Mouse (Mus musculus) CH12.LX (cell line): ENCODE data around the gene Dusp22. TPM values are rescaled to one million over a fixed set of nuclear protein-coding genes. Genes with fewer than 3 reads are reported as not detected.
A peak's percentile ranks its signal among the peaks of the same experiment; 100 is the strongest.

ENCODE experiments used
- DNase-seq: peaks from one replicate; pipeline ENCODE4 v3.0.0-alpha.2; 2013; ENCODE audit errors: extremely low read depth
- H3K27ac ChIP-seq: 2 replicates; pipeline ENCODE4 v1.5.1; 2012; ENCODE audit warnings: low read depth, mild to moderate bottlenecking, control low read depth, moderate library complexity; ENCODE audit not compliant: insufficient read depth
- H3K27me3 ChIP-seq: replicated peaks from 2 replicates; pipeline ENCODE3; 2012; ENCODE audit warnings: inconsistent platforms
- H3K36me3 ChIP-seq, 2 experiments: replicated peaks in 1 of 2; 2 replicates each; pipeline versions ENCODE3 to v1.6.1; 2012; ENCODE audit warnings: inconsistent platforms in 1 of 2, low read length in 1 of 2, mild to moderate bottlenecking in 1 of 2, mixed read lengths in 1 of 2, moderate library complexity in 1 of 2; ENCODE audit not compliant: control insufficient read depth in 1 of 2, insufficient read depth in 1 of 2
- H3K4me1 ChIP-seq, 2 experiments: 2 replicates each; pipeline ENCODE4 v1.6.1; 2012; ENCODE audit warnings: inconsistent platforms in 1 of 2, moderate library complexity in 1 of 2; ENCODE audit not compliant: insufficient read depth in 2 of 2, control insufficient read depth in 1 of 2
- H3K4me2 ChIP-seq: 2 replicates; pipeline ENCODE4 v1.6.1; 2012; ENCODE audit warnings: low read depth, mild to moderate bottlenecking, control low read depth; ENCODE audit not compliant: poor library complexity, insufficient read depth, severe bottlenecking
- H3K4me3 ChIP-seq, 3 experiments: fragments of 150-350 bp in 1 of 3; sonication (generic) in 1 of 3; replicated peaks in 1 of 3; 2 replicates each; pipeline versions ENCODE3 to v1.5.1; 2011 to 2012; ENCODE audit warnings: low read depth in 2 of 3, low read length in 2 of 3, mild to moderate bottlenecking in 2 of 3, moderate library complexity in 2 of 3, control low read depth in 1 of 3, improper control_type of control experiment in 1 of 3, inconsistent platforms in 1 of 3, mixed read lengths in 1 of 3; ENCODE audit not compliant: poor library complexity in 1 of 3
- H3K79me2 ChIP-seq: replicated peaks from 2 replicates; pipeline ENCODE4 v1.6.1; 2012; ENCODE audit warnings: mild to moderate bottlenecking, moderate library complexity; ENCODE audit not compliant: control insufficient read depth, poor library complexity, insufficient read depth, severe bottlenecking; ENCODE audit errors: extremely low read depth
- H3K9ac ChIP-seq: 2 replicates; pipeline ENCODE4 v1.6.1; 2012; ENCODE audit warnings: low read depth, mild to moderate bottlenecking, control low read depth, moderate library complexity; ENCODE audit not compliant: insufficient read depth
- H3K9me3 ChIP-seq: replicated peaks from 2 replicates; pipeline ENCODE3; 2012; ENCODE audit warnings: low read length, inconsistent platforms, mixed read lengths
- CHD1 ChIP-seq: IDR thresholded peaks from 2 replicates; pipeline ENCODE4 v1.6.1; 2012; ENCODE audit warnings: low read depth, low read length, improper control_type of control experiment, inconsistent platforms
- CHD2 ChIP-seq: IDR thresholded peaks from 2 replicates; pipeline ENCODE4 v1.6.1; 2011; ENCODE audit warnings: low read length, improper control_type of control experiment
- CTCF ChIP-seq, 2 experiments: IDR thresholded peaks in 1 of 2; conservative IDR thresholded peaks in 1 of 2; 2 replicates each; pipeline ENCODE4 v1.5.1; 2011 to 2012; ENCODE audit warnings: low read depth in 2 of 2, low read length in 2 of 2, improper control_type of control experiment in 1 of 2, inconsistent platforms in 1 of 2, mild to moderate bottlenecking in 1 of 2, moderate library complexity in 1 of 2
- E2F4 ChIP-seq: IDR thresholded peaks from 2 replicates; pipeline ENCODE4 v1.6.1; 2011; ENCODE audit warnings: low read depth, low read length, improper control_type of control experiment; ENCODE audit not compliant: insufficient replicate concordance
- ELF1 ChIP-seq: IDR thresholded peaks from 2 replicates; pipeline ENCODE4 v1.6.1; 2014; ENCODE audit warnings: low read depth, mild to moderate bottlenecking, inconsistent platforms, low read length, improper control_type of control experiment
- EP300 ChIP-seq: IDR thresholded peaks from 2 replicates; pipeline ENCODE4 v1.6.1; 2011; ENCODE audit warnings: low read length, improper control_type of control experiment
- ETS1 ChIP-seq: conservative IDR thresholded peaks from 2 replicates; pipeline ENCODE4 v1.6.1; 2012; ENCODE audit warnings: low read depth, mild to moderate bottlenecking, inconsistent platforms, low read length, improper control_type of control experiment, moderate library complexity
- GABPA ChIP-seq: IDR thresholded peaks from 2 replicates; pipeline ENCODE4 v1.6.1; 2012; ENCODE audit warnings: low read depth, low read length, improper control_type of control experiment, inconsistent platforms; ENCODE audit not compliant: insufficient replicate concordance
- HCFC1 ChIP-seq: IDR thresholded peaks from 2 replicates; pipeline ENCODE4 v1.6.1; 2012; ENCODE audit warnings: low read depth, mild to moderate bottlenecking, inconsistent platforms, low read length, improper control_type of control experiment
- IRF4 ChIP-seq: IDR thresholded peaks from 2 replicates; pipeline ENCODE4 v1.6.1; 2014; ENCODE audit warnings: low read depth, mild to moderate bottlenecking, inconsistent platforms, low read length, improper control_type of control experiment
- JUN ChIP-seq: IDR thresholded peaks from 2 replicates; pipeline ENCODE4 v1.6.1; 2011; ENCODE audit warnings: low read depth, mild to moderate bottlenecking, low read length, improper control_type of control experiment, moderate library complexity; ENCODE audit not compliant: insufficient read depth
- JUND ChIP-seq: conservative IDR thresholded peaks from 2 replicates; pipeline ENCODE4 v1.6.1; 2011; ENCODE audit warnings: low read depth, low read length, improper control_type of control experiment
- KAT2A ChIP-seq: IDR thresholded peaks from 2 replicates; pipeline ENCODE4 v1.6.1; 2012; ENCODE audit warnings: low read length, improper control_type of control experiment, inconsistent platforms; ENCODE audit not compliant: insufficient replicate concordance
- MAFK ChIP-seq: IDR thresholded peaks from 2 replicates; pipeline ENCODE4 v1.6.1; 2011; ENCODE audit warnings: low read length, improper control_type of control experiment; ENCODE audit not compliant: insufficient replicate concordance
- MEF2A ChIP-seq: IDR thresholded peaks from 2 replicates; pipeline ENCODE4 v1.6.1; 2014; ENCODE audit warnings: low read depth, mild to moderate bottlenecking, inconsistent platforms, low read length, improper control_type of control experiment, borderline replicate concordance
- MYC ChIP-seq: IDR thresholded peaks from 2 replicates; pipeline ENCODE4 v1.6.1; 2011; ENCODE audit warnings: low read depth, mild to moderate bottlenecking, improper control_type of control experiment, low read length
- NRF1 ChIP-seq: IDR thresholded peaks from 2 replicates; pipeline ENCODE4 v1.6.1; 2014; ENCODE audit warnings: low read depth, mild to moderate bottlenecking, inconsistent platforms, low read length, improper control_type of control experiment, moderate library complexity
- PAX5 ChIP-seq: IDR thresholded peaks from 2 replicates; pipeline ENCODE4 v1.6.1; 2012; ENCODE audit warnings: low read length, inconsistent platforms, mixed read lengths
- POLR2A ChIP-seq: IDR thresholded peaks from 2 replicates; pipeline ENCODE4 v1.6.1; 2011; ENCODE audit warnings: low read depth, mild to moderate bottlenecking, improper control_type of control experiment, low read length
- POLR2AphosphoS2 ChIP-seq: IDR thresholded peaks from 2 replicates; pipeline ENCODE4 v1.6.1; 2011; ENCODE audit warnings: low read depth, low read length, improper control_type of control experiment
- RCOR1 ChIP-seq: conservative IDR thresholded peaks from 2 replicates; pipeline ENCODE4 v1.6.1; 2012; ENCODE audit warnings: low read depth, mild to moderate bottlenecking, inconsistent platforms, low read length, improper control_type of control experiment
- SMC3 ChIP-seq: IDR thresholded peaks from 2 replicates; pipeline ENCODE4 v1.6.1; 2011; ENCODE audit warnings: low read depth, low read length, improper control_type of control experiment
- TBP ChIP-seq: conservative IDR thresholded peaks from 2 replicates; pipeline ENCODE4 v1.6.1; 2011; ENCODE audit warnings: low read depth, low read length, improper control_type of control experiment
- TCF12 ChIP-seq: IDR thresholded peaks from 2 replicates; pipeline ENCODE4 v1.6.1; 2014; ENCODE audit warnings: low read depth, mild to moderate bottlenecking, inconsistent platforms, low read length, improper control_type of control experiment
- USF1 ChIP-seq: IDR thresholded peaks from 2 replicates; pipeline ENCODE4 v1.6.1; 2014; ENCODE audit warnings: low read depth, mild to moderate bottlenecking, inconsistent platforms, low read length, improper control_type of control experiment
- USF2 ChIP-seq: conservative IDR thresholded peaks from 2 replicates; pipeline ENCODE4 v1.6.1; 2011; ENCODE audit warnings: low read depth, low read length, improper control_type of control experiment
- ZC3H11A ChIP-seq: IDR thresholded peaks from 2 replicates; pipeline ENCODE4 v1.6.1; 2012; ENCODE audit warnings: low read depth, mild to moderate bottlenecking, inconsistent platforms, low read length, improper control_type of control experiment
- ZMIZ1 ChIP-seq: IDR thresholded peaks from 2 replicates; pipeline ENCODE4 v1.6.1; 2012; ENCODE audit warnings: low read depth, mild to moderate bottlenecking, inconsistent platforms, low read length, improper control_type of control experiment
- ZNF384 ChIP-seq: IDR thresholded peaks from 2 replicates; pipeline ENCODE4 v1.6.1; 2012; ENCODE audit warnings: low read depth, low read length, improper control_type of control experiment, inconsistent platforms
- dilution Hi-C: fragments of 300-500 bp; cut with MboI; formaldehyde crosslinking; loops from 2 replicates; pipeline ENCODE4 v1.14.3; 2020; ENCODE audit warnings: low sequenced_read_pairs; ENCODE audit not compliant: extremely low pct_unique_long_range_greater_than_20kb, extremely low pct_ligation_motif_present
- in situ Hi-C: fragments of 300-500 bp; cut with MboI; formaldehyde crosslinking; loops from 3 replicates; pipeline ENCODE4 v1.14.3; 2019; ENCODE audit warnings: low sequenced_read_pairs, low pct_ligation_motif_present, low pct_unique_long_range_greater_than_20kb, mixed read lengths
- polyA plus RNA-seq: library from polyadenylated mRNA; unstranded; fragments of >175 nt; gene quantifications from 2 replicates; pipeline ENCODE4 v1.2.1, GENCODE M21; 2012; ENCODE audit warnings: low read depth; ENCODE audit not compliant: insufficient read length
- total RNA-seq, 2 experiments: library from RNA; depleted of rRNA; stranded (reverse); fragments of 300-350 nt in 1 of 2; fragments of >200 nt in 1 of 2; gene quantifications; 2 replicates each; pipeline ENCODE4 v1.2.3; 2012 to 2014

Gene Dusp22
- total and polyA plus RNA-seq, 3 experiments = 18.0 to 28.7 (median 22.5) TPM

- in situ Hi-C loops (no loop called here), dilution Hi-C loops (no loop called here)
- Histone ChIP-seq H3K9ac (no peak overlapping the region), H3K4me1 (peaks cover 0 to 25% of the 10 kb centered on the region in 2 experiments; a peak in 2 of 4 replicates), H3K4me3 (no peak overlapping the region), H3K36me3 (peaks cover 39 to 67% of the 10 kb centered on the region in 2 experiments), H3K4me2 (no peak overlapping the region), H3K27me3 (no peaks in the 10 kb centered on the region), H3K9me3 (peaks cover 13% of the 10 kb centered on the region), H3K79me2 (no peaks in the 10 kb centered on the region; the same call in 1 of the 2 replicates), H3K27ac (no peak overlapping the region)
- TF ChIP-seq JUND (no peak), CHD2 (no peak), CHD1 (no peak), E2F4 (no peak), CTCF (conservative IDR thresholded peaks at IDR 0.05 in 1 of 2, IDR thresholded peaks at IDR 0.05 in 1 of 2; ENCODE audit: low read depth in 2 of 2, low read length in 2 of 2) (no peak), MYC (no peak), KAT2A (no peak), ZC3H11A (no peak), SMC3 (no peak), USF2 (no peak)
- DNase-seq = no peak
Observed at GRCm38 (mm10) chr13:30673878-30674277, 14.1 kb downstream of the Dusp22 start.

- peaks cover 30 to 52% of the 10 kb centered on the region in 2 experiments for H3K4me1 ChIP-seq
- peaks cover 13% of the 10 kb centered on the region for H3K9me3 ChIP-seq
- H3K4me3 ChIP-seq = no peak overlapping the region
- H3K27me3 ChIP-seq = no peaks in the 10 kb centered on the region
- 0 out of 2 replicates have a peak, but pooled peaks cover 2% of the 10 kb centered on the region for H3K79me2 ChIP-seq
- peak overlapping the region; percentile 17; the same call in 1 of the 2 replicates for H3K4me2 ChIP-seq
- dilution Hi-C loops (no loop called here), in situ Hi-C loops (no loop called here)
- peaks cover 28 to 64% of the 10 kb centered on the region in 2 experiments for H3K36me3 ChIP-seq
- peak overlapping the region; percentile 28; the same call in 1 of the 2 replicates for H3K27ac ChIP-seq
- H3K9ac ChIP-seq = no peak overlapping the region
- TF ChIP-seq JUN = peak; percentile 42
- no peak for TF ChIP-seq E2F4
- no peak for TF ChIP-seq POLR2AphosphoS2
- no peak for TF ChIP-seq TBP
- TF ChIP-seq EP300 = peak; percentile 77; the same call in 1 of the 2 replicates
- TF ChIP-seq ELF1 = no peak
- no peak for TF ChIP-seq KAT2A
- TF ChIP-seq ZNF384 = peak; percentile 77
- TF ChIP-seq ZMIZ1 = no peak
- TF ChIP-seq GABPA = no peak
- no peak for TF ChIP-seq RCOR1
- TF ChIP-seq PAX5 = no peak
- TF ChIP-seq MEF2A = peak; percentile 86
- no peak for TF ChIP-seq MAFK
- TF ChIP-seq NRF1 = no peak
- no peak for TF ChIP-seq POLR2A
- no peak for TF ChIP-seq HCFC1
- 0 out of 2 replicates have a peak, but pooled peaks have one; percentile 9 for TF ChIP-seq SMC3
- peak; percentile 39; the same call in 1 of the 2 replicates for TF ChIP-seq MYC
- peak; percentile 75 for TF ChIP-seq TCF12
- 0 out of 2 replicates have a peak, but pooled peaks have one; percentile 43 for TF ChIP-seq ETS1
- peak; percentile 80 for TF ChIP-seq IRF4
- TF ChIP-seq USF1 = no peak
- DNase-seq = no peak
Observed at GRCm38 (mm10) chr13:30678822-30679221, 19.0 kb downstream of the Dusp22 start.
